Mouse (Mus musculus): ENCODE measurements around the gene Ube4b.

GRCm38 (mm10) chr4:149328735-149329134 lies 97.8 kb downstream of the Ube4b start:
- no peak for TF ChIP-seq CTCF (IDR thresholded peaks at IDR 0.05; ENCODE audit: control insufficient read depth, insufficient read depth, insufficient replicate concordance, low read depth, low read length)
- TF ChIP-seq POLR2A (IDR thresholded peaks at IDR 0.05; ENCODE audit: control insufficient read depth, low read depth, low read length) = no peak
